Mouse (Mus musculus): ENCODE data around the gene 8030474K03Rik. TPM values are rescaled to one million over a fixed set of nuclear protein-coding genes. Genes with fewer than 3 reads are reported as not detected.

Gene 8030474K03Rik
- polyA plus RNA-seq (2012; rRNA removed) (0.08 and 0.15 TPM in 2 replicates), polyA plus RNA-seq (2014; fragmentation: Nextera tagmentation; extraction: Ambion mirVana) (0.11 TPM in 1 of 2 replicates, not detected in the other)

GRCm38 (mm10) chrX:101794342-101794741 lies at the start of gene 8030474K03Rik, which contains the start of gene Gm4779:
Gene 8030474K03Rik (plus strand): TSS chrX:101794656.
Gene Gm4779 (minus strand): TSS chrX:101794423.
- no peak for TF ChIP-seq POLR2A (IDR thresholded peaks at IDR 0.05; ENCODE audit: borderline replicate concordance, extremely low read depth, insufficient read depth, insufficient read length)
- no peak for ATAC-seq (ENCODE audit: low FRiP score, low read depth)
- Histone ChIP-seq H3K4me1 (ENCODE audit: control insufficient read depth, insufficient read depth, low read length) (no peaks in the 10 kb centered on the region), H3K4me3 (replicated peaks; ENCODE audit: low read length) (no peak within 1 kb of the TSS), H3K27ac (replicated peaks; ENCODE audit: low read depth, low read length) (no peak within 1 kb of the TSS), H3K36me3 (ENCODE audit: control insufficient read depth, insufficient read depth, low read length) (no peaks in the 10 kb centered on the region), H3K9ac (ENCODE audit: low read depth, low read length, severe bottlenecking) (no peak within 1 kb of the TSS), H3K9me3 (ENCODE audit: control insufficient read depth, low read length) (no peaks in the 10 kb centered on the region), H3K4me2 (replicated peaks; ENCODE audit: low read depth, low read length, severe bottlenecking) (no peak within 1 kb of the TSS), H3K27me3 (ENCODE audit: control insufficient read depth, insufficient read depth, low read length) (no peaks in the 10 kb centered on the region)
- 95% methylated on average over 35 of the region's 35 CpGs for WGBS
- no peak for DNase-seq (ENCODE audit: low spot score)

- Histone ChIP-seq H3K36me3 (ENCODE audit: control insufficient read depth, insufficient read depth, low read length) (no peaks in the 10 kb centered on the region), H3K27ac (replicated peaks; ENCODE audit: low read depth, low read length) (no peak overlapping the region), H3K4me3 (replicated peaks; ENCODE audit: low read length) (no peak overlapping the region), H3K9me3 (ENCODE audit: control insufficient read depth, low read length) (no peaks in the 10 kb centered on the region), H3K9ac (ENCODE audit: low read depth, low read length, severe bottlenecking) (no peak overlapping the region), H3K4me2 (replicated peaks; ENCODE audit: low read depth, low read length, severe bottlenecking) (no peak overlapping the region), H3K4me1 (ENCODE audit: control insufficient read depth, insufficient read depth, low read length) (no peaks in the 10 kb centered on the region), H3K27me3 (ENCODE audit: control insufficient read depth, insufficient read depth, low read length) (no peaks in the 10 kb centered on the region)
- DNase-seq (ENCODE audit: low spot score), result no peak
- WGBS, result 73% methylated on average over 4 of the region's 4 CpGs
- no peak for TF ChIP-seq POLR2A (IDR thresholded peaks at IDR 0.05; ENCODE audit: borderline replicate concordance, extremely low read depth, insufficient read depth, insufficient read length)
- no peak for ATAC-seq (ENCODE audit: low FRiP score, low read depth)
Observed at GRCm38 (mm10) chrX:101750144-101750543, 44.3 kb upstream of the 8030474K03Rik start.

- H3K27me3 ChIP-seq (ENCODE audit: control insufficient read depth, insufficient read depth, low read length), result no peaks in the 10 kb centered on the region
- H3K36me3 ChIP-seq (ENCODE audit: control insufficient read depth, insufficient read depth, low read length), result no peaks in the 10 kb centered on the region
- no peak for TF ChIP-seq POLR2A (IDR thresholded peaks at IDR 0.05; ENCODE audit: borderline replicate concordance, extremely low read depth, insufficient read depth, insufficient read length)
- H3K4me3 ChIP-seq (replicated peaks; ENCODE audit: low read length), result no peak overlapping the region
- H3K9me3 ChIP-seq (ENCODE audit: control insufficient read depth, low read length), result no peaks in the 10 kb centered on the region
- ATAC-seq (ENCODE audit: low FRiP score, low read depth), result no peak
- no peak overlapping the region for H3K4me2 ChIP-seq (replicated peaks; ENCODE audit: low read depth, low read length, severe bottlenecking)
- H3K27ac ChIP-seq (replicated peaks; ENCODE audit: low read depth, low read length), result no peak overlapping the region
- no peak overlapping the region for H3K9ac ChIP-seq (ENCODE audit: low read depth, low read length, severe bottlenecking)
- WGBS, result 50% methylated on average over 4 of the region's 5 CpGs
- DNase-seq (ENCODE audit: low spot score), result no peak
- no peaks in the 10 kb centered on the region for H3K4me1 ChIP-seq (ENCODE audit: control insufficient read depth, insufficient read depth, low read length)
Observed at GRCm38 (mm10) chrX:101754478-101754877, 40.0 kb upstream of the 8030474K03Rik start.

GRCm38 (mm10) chrX:101764621-101765020 lies 29.8 kb upstream of the 8030474K03Rik start:
- Histone ChIP-seq H3K36me3 (ENCODE audit: control insufficient read depth, insufficient read depth, low read length) (no peaks in the 10 kb centered on the region), H3K9me3 (ENCODE audit: control insufficient read depth, low read length) (no peaks in the 10 kb centered on the region), H3K4me3 (replicated peaks; ENCODE audit: low read length) (no peak overlapping the region), H3K4me1 (ENCODE audit: control insufficient read depth, insufficient read depth, low read length) (no peaks in the 10 kb centered on the region), H3K9ac (ENCODE audit: low read depth, low read length, severe bottlenecking) (no peak overlapping the region), H3K27me3 (ENCODE audit: control insufficient read depth, insufficient read depth, low read length) (no peaks in the 10 kb centered on the region), H3K27ac (replicated peaks; ENCODE audit: low read depth, low read length) (no peak overlapping the region), H3K4me2 (replicated peaks; ENCODE audit: low read depth, low read length, severe bottlenecking) (no peak overlapping the region)
- WGBS, result 78% methylated on average over 5 of the region's 5 CpGs
- ATAC-seq (ENCODE audit: low FRiP score, low read depth) (no peak), DNase-seq (ENCODE audit: low spot score) (no peak)
- TF ChIP-seq POLR2A (IDR thresholded peaks at IDR 0.05; ENCODE audit: borderline replicate concordance, extremely low read depth, insufficient read depth, insufficient read length), result no peak

GRCm38 (mm10) chrX:101765111-101765510 lies 29.3 kb upstream of the 8030474K03Rik start:
- no peak overlapping the region for H3K4me2 ChIP-seq (replicated peaks; ENCODE audit: low read depth, low read length, severe bottlenecking)
- no peak overlapping the region for H3K9ac ChIP-seq (ENCODE audit: low read depth, low read length, severe bottlenecking)
- no peaks in the 10 kb centered on the region for H3K4me1 ChIP-seq (ENCODE audit: control insufficient read depth, insufficient read depth, low read length)
- no peaks in the 10 kb centered on the region for H3K27me3 ChIP-seq (ENCODE audit: control insufficient read depth, insufficient read depth, low read length)
- DNase-seq (ENCODE audit: low spot score), result no peak
- no peak overlapping the region for H3K27ac ChIP-seq (replicated peaks; ENCODE audit: low read depth, low read length)
- 81% methylated on average over 4 of the region's 4 CpGs for WGBS
- no peaks in the 10 kb centered on the region for H3K36me3 ChIP-seq (ENCODE audit: control insufficient read depth, insufficient read depth, low read length)
- H3K9me3 ChIP-seq (ENCODE audit: control insufficient read depth, low read length), result no peaks in the 10 kb centered on the region
- TF ChIP-seq POLR2A (IDR thresholded peaks at IDR 0.05; ENCODE audit: borderline replicate concordance, extremely low read depth, insufficient read depth, insufficient read length), result no peak
- ATAC-seq (ENCODE audit: low FRiP score, low read depth), result no peak
- H3K4me3 ChIP-seq (replicated peaks; ENCODE audit: low read length), result no peak overlapping the region

GRCm38 (mm10) chrX:101767280-101767679 lies 27.2 kb upstream of the 8030474K03Rik start:
- H3K36me3 ChIP-seq (ENCODE audit: control insufficient read depth, insufficient read depth, low read length), result no peaks in the 10 kb centered on the region
- no peaks in the 10 kb centered on the region for H3K4me1 ChIP-seq (ENCODE audit: control insufficient read depth, insufficient read depth, low read length)
- H3K4me2 ChIP-seq (replicated peaks; ENCODE audit: low read depth, low read length, severe bottlenecking), result no peak overlapping the region
- H3K27ac ChIP-seq (replicated peaks; ENCODE audit: low read depth, low read length), result no peak overlapping the region
- DNase-seq (ENCODE audit: low spot score) (no peak), ATAC-seq (ENCODE audit: low FRiP score, low read depth) (no peak)
- no peak overlapping the region for H3K4me3 ChIP-seq (replicated peaks; ENCODE audit: low read length)
- no peaks in the 10 kb centered on the region for H3K27me3 ChIP-seq (ENCODE audit: control insufficient read depth, insufficient read depth, low read length)
- H3K9me3 ChIP-seq (ENCODE audit: control insufficient read depth, low read length), result no peaks in the 10 kb centered on the region
- TF ChIP-seq POLR2A (IDR thresholded peaks at IDR 0.05; ENCODE audit: borderline replicate concordance, extremely low read depth, insufficient read depth, insufficient read length), result no peak
- 62% methylated on average over 7 of the region's 7 CpGs for WGBS
- no peak overlapping the region for H3K9ac ChIP-seq (ENCODE audit: low read depth, low read length, severe bottlenecking)

All from limb, embryonic 14.5 days (tissue).